Mouse (Mus musculus) adrenal gland, postnatal 14 days (tissue): ENCODE results near the gene Col2a1. TPM values are rescaled to one million over a fixed set of nuclear protein-coding genes. Genes with fewer than 3 reads are reported as not detected.
A peak's percentile ranks its signal among the peaks of the same experiment; 100 is the strongest.

Source experiments
- DNase-seq: peaks from one replicate; pipeline ENCODE4 v3.0.0; 2021; ENCODE audit warnings: mixed read lengths
- long read RNA-seq, 2 experiments: library from polyadenylated mRNA; stranded (forward); transcript quantifications; one replicate each; pipeline ENCODE4 v2.0.0; 2021
- total RNA-seq: library from RNA; stranded (reverse); gene quantifications from 2 replicates; pipeline ENCODE4 v1.2.3, GENCODE M21; 2021

Col2a1 gene
- 0.23 TPM in 1 of 2 replicates, not detected in the other for total RNA-seq
- long read RNA-seq, experiment 1, result 0 reads
- long read RNA-seq, experiment 2, result 0 reads

DNA sequence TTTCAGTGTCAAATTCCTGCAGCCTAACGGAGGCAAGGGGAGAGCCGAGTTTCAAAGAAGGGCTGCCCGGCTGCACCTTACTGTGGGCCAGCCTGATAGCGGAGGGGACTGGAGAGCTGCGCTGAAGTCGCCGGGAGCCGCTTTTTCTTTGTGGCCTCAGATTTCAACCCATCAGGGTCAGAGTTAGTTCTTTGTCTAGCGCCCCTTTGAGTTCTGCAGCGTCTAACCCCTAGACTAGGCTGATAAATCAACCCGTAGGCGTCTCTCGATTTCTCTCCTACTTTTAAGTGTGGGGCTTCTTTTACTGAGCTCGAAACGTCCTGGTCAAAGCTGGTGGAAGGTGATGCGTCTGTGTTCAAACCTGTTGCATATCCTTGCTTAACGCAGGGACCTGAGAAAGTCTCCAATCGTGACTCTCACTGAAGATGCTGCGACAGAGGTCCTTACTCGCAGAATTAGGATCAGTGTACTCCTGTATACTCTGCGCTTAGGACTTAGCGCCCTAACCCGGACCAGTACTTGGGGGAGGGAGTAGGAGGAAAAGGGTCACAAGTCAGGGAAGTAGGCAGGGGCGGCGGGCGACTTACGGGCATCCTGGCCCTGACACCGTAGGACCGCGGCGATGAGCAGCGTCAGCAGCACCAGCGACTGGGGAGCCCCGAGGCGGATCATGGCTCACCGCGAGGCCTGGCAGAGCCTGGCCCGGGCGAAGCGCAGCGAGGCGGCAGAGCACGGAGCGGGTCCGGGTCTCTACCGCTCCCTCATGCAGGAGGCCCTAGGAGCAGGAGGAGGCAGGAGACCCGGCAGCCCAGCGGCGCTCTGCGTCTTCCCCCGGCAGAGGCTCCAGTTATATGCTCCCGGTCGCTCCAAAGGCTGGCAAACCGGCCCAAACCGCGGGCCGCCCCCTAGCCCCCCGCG lies at the start of gene Col2a1:
Col2a1 (minus strand) TSS at position 874 of the 918 bp plus-strand sequence.
- peak; percentile 41 for DNase-seq

DNA sequence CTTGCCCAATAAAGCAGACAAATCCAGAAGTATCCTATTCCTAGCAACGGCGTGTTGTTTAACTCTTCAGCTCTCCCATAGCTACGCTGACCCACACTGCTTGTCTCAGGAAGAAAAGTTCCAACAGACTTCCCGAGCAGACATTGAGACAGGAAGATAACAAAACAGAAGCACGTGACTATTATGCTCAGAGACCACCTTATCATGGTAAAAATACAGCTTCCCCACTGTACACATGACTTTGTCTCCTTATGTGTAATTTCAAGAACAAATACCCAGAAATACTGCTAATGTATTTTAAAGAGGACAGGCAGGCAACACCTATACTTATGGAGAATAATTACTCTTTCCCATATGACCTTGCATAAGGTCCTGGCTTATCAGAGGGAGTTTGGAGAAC lies 47.2 kb upstream of the Col2a1 start:
- DNase-seq, result no peak

DNA sequence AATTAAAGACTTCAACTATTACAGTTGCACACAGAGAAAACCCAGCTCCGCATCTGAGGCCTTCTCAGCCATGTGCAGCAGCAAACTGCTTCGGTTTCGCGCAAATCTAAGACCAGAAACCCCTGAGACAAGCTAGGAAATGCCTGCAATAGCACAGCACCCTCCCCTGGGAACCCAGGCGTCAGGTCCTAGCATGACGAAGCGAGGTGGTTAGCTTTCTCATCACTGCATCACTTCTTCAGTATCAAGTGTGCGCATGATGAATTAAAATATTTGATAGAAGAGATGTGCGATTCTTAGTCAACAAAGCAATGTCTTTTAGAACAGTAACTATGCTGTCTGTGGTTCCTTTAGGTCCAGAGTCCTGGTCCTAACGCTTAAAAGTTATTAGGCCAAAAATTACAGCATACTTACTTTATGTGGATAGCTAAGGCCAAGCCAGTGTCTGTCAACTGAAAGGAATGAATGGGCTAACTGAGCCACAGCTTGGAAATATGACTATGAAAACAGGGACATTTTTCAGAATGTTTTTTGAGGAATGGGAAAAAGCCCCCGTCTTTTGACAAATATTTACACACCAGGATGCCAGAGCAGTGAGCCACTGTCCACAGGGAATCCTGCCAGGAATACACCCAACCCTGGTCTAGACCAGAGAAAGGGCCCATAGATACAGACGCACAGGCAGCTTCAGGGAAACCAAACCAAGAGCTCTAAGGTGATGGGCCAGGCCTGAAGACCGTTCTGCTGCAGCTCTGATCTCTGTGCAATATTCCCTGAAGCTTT lies 44.6 kb upstream of the Col2a1 start:
- DNase-seq, result no peak

DNA sequence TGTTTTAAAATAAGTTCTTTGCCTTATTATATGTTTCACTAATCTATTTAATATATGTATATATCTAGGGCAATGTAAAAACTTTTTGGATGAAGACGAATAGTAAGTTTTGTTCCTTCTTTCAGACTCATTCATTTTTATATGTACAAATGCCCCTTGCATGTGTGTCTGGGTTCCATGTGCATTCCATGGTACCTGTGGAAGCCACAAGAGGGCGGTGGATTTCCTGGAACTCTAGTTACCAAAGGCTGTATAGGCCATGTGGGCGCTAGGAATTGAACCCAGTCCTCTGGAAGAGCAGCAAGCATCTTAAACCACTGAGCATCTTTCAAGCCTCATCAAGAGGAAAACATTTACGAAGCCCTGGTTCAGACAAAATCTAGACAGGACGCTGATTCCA lies 39.9 kb upstream of the Col2a1 start:
- no peak for DNase-seq

DNA sequence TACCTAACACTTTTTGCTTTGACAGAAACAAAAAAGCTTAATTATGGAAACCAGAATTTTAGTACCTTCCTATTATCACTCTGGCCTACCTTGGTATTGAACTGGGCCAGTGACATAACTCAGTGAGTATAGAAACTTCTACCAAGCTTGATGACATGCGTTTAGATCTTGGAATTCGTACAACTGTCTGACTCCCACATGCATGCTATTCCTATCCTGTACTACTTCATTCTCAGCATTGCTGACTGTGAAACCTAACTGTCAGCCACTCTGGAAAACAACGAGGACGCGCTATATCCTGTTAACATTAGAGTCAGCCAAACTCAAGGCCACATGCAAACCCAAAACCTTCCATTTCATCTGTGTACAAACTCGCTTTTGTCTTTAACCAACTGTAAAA lies 39.5 kb upstream of the Col2a1 start:
- no peak for DNase-seq

DNA sequence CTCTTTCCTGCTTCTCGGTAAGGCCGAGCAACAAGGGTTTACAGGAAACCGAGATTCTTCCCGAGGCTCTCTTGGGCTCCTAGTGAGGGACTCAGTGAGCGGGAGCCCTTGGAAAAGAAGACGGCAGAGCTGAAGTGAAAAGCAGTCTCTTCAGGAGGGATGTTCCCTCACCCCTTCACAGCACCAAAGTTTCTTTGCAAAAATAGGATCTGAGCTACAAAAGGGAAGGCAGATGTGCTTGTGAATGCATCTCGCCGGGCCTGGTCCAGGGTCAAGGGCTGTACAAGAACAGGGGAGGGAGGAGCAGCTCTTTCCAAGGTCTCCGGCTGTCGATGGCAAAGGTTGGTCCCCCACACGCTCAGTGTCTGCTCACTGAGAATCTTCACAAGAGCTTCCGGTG lies 38.0 kb upstream of the Col2a1 start:
- no peak for DNase-seq

DNA sequence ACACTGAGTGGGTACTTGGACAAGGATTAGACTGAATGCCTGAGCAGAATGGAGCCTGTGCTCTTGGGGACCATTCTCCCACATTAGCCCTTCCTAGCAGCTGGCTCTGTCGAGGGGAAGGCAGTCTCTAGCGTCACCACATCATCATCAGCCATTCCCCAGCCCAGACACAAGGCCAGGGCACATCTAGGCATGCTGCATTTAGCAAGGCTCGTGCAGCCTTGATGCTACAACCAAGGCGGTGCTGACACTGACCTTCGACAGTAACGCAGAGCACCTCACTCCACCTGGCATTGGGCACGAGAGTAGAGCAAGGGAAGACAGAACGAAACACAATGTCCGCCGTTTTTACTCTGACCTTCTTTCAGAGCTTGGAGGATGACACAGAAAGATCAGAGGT lies 35.2 kb upstream of the Col2a1 start:
- DNase-seq, result peak; percentile 34

DNA sequence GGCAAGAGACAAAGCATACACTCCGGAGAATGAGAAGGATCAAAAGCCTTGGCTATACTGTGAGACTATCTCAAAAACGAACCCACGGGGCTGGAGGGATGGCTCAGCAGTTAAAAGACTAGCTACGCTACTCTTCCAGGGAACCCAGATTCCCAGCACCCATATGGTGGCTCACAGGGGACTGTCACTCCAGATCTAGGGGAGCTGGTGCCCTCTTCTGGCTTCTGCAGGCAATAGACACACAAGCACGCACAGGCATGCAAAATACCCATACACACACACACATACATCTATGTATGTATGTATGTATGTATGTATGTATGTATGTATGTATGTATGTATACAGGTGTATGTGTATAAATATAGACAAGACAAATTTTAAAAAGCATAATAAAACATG lies 32.1 kb upstream of the Col2a1 start:
- peak; percentile 1 for DNase-seq

DNA sequence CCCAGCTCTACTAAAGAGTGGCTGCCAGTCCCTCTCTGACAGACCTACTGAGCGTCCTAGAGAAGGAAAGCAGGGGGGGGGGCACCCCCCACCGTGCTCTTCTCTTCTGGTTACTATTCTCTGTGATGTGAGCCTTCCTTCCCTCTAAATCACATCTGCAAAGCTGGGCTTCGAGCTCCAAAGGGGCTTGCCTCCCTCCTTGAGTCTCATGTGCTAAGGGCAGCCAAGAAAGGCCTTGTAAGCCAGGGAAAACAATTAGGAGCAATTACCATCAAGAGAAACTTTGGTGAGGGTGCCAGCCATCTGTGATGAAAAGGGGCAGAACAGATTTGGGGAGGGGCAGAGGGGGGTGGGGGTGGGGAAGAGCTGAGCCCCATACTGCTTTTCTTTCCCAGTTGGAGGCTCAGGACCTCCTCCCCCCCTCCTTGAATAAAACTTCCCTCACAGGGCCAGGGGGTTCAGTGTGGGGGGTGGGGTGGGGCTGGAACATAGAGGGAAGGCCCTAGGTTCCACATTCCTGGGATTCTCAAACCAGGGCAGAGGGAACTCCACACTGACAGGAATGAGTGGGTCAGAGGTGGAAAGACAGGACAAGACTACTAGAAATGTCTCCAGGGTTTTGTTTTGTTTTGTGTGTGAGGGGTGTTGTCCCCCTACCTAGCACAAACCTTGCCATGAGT lies 30.7 kb upstream of the Col2a1 start:
- peak; percentile 1 for DNase-seq

DNA sequence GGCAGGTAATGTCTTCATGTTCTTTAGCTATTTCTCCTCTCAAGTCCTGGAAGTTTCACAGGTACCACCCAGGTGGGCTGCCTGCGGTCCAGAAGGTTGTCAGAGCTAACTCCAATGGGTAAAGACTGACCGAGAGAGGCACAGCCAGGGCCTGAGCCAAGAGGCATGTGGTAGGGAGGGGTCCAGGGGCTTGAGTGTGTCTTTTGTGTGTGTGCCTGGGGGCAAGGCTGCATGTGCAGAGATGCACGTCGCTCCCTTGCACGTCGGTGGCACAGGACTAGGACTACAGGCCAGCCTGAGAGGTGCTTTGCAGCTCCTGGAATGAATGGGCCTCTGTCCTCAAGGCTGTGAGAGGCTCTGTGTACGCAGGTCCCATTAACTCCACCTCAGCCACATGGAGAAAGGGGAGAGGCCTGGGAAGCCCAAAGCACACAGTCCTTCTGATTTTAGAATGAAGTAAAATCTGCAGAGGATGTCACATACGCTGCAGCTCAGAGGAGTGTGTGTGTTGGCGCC lies 28.8 kb upstream of the Col2a1 start:
- DNase-seq, result no peak

DNA sequence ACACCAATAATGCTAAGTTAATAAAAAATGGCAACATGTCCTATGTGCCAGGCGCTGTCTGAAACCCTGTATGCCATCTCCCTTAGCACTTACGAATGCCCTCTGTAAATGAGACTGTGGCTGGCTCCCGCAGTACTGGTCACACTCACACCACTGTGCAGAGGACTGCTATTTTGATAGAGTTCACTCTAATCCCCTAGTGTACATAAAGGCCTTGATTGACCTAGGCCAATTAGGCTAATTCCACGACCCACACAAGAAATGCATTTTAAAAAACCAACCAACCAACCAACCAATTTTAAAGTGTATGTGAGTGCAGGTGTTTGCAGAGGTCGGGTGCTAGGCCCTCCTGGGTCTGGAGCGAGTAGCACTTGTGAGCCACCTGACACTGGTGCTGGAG lies 25.3 kb upstream of the Col2a1 start:
- no peak for DNase-seq

DNA sequence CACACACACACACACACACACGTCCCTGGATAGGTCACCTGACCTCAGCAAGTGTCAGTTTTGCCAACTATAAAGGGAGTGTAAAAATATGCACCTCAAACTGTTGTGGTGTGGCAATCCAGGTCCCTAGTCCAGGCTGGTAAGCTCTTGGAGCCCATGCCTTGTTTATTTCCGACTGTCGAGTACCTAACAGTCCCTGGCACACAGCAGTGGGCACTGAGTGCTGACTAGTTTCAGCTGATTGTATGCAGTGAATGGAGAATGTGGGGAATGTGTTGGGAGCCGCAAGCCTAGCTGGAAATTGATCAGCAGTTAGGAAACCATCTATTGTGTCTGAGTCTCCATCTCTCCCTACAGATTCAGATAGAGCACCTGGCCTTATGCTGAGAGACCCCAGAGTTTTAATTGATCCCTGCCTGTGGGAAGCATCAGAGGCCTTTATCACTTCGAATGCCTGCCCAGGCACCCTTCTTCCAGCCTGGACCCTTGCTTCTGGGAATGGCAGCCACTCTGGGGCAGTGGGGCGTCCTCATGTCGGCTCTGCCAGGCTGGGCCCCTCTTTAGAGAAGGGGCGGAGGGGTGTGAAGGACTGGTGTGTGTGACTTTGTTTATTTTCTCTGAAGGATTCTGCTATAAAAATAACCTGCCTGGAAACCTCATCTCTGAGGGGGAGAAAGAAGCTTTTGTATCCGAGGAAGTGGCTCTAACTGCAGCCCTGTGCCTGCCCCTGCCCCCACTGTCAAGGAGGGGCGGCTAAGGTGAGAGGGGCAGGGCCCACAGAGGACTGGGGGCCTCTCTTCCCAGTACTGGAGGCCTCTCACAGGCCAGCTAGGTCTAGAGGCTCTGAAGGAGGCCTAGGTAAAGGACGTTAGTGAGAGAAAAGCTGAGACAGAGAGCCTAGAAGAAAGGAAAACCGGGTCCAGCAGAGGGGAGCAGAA lies 22.7 kb upstream of the Col2a1 start:
- DNase-seq, result no peak

DNA sequence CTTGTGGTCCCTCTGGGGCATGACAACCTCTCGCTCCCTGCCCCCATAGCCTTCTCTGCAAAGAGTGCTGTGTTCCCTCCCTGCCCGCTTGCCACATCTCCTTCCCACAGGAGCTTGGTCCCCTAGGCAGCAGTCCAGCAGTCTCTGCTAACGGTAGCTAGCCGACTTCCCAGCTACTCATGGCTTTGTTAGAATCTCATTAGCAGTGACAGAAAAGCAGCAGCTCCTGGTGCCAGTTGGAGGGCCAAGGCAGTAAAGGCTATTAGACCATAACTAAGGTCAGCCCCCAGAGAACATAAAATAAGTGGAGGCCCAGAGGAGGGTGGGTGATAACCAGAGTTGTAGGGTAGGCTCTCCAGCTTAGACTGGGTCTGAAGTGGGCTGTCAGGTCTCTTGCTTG lies 21.1 kb upstream of the Col2a1 start:
- peak; percentile 63 for DNase-seq

DNA sequence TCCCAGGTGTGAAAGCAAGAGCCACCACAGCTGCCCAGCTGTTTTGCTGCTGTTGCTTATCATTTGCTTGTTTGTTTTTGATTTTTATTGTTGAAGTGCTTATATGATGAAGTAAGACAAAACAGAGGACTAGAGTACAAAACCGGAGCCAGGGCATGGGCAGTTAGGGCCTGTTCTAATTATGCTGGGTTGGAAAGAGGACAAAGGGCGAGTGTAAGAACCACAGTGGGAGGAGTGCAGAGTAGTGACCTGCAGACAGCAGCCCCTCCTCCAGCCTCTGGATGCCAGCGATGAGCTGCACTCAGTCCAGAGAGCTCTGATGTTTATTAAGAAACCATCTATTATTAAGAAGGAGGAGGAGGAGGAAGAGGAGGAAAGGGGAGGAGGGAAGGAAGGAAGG lies 18.6 kb upstream of the Col2a1 start:
- DNase-seq, result no peak

DNA sequence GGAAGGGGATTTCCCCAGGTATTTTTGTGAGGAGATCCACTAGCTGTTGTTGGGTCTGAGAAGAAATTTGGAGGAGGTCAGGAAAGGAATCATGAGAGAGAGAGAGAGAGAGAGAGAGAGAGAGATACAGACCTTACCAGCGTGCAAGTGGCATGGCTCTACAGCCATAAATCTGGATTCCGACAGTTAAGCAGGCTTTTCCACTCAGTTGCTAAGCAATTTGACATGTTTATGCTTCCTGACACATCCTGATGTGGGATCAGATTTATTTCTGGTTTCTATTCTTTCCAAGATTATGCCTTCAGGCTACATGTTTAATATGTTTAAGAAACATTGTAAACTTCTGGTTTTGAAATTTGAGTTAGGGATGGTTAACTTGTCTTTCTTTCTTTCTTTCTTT lies 17.4 kb upstream of the Col2a1 start:
- no peak for DNase-seq

DNA sequence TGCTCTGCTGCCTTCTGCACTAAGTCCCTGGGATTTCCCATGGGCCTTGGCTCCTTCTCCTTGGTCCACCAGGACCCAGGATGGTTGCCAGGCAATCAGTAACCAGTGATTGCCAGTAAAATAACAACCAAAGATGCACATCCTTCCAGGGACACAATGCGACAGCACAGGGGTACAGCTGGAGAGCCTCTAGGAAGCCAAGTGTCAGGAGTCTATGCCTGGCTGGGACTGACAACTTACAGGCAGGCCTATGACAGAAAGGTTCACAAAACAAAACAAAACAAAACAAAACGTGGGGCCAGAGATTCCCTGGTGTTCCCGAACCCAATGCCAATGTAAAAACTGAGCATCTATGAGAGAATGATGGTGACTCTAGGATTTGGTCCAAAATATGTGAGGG lies 14.6 kb upstream of the Col2a1 start:
- DNase-seq, result no peak

DNA sequence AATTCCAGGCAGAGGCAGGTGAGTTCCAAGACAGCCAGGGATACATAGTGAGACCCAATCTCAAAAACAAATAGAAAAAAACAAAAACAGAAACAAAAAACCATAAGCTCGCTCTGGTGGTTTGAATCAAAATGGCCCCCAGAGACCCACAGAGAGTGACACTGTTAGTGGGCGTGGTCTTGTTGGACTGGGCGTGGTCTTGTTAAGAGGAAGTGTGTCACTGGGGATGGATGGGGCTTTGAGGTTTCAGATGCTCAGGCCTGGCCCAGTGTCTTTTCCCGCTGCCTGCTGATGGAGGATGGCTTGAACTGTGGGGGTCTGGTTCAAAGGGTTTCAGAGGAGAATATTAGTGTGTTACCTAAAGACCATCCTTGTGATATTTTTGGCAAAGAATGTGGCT lies 13.4 kb upstream of the Col2a1 start:
- no peak for DNase-seq

DNA sequence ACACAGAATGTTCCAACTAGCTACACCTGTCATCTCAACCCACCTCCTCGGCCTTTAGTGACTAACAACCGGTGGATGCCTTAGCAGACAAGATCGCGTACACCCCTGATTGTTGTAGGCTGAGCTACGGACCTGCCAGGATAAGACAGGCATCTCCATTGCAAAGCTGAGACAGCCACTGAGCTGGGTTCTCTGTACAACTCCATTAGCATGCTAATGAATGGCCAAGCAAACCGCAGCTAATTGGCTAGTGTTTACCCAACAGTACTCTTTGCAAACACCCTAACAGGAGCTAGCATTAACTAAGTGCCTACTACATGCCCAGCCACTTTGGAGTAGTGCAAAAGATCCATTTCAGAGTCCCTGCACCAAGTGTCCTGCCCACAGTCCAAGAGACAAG lies 8.3 kb upstream of the Col2a1 start:
- no peak for DNase-seq

DNA sequence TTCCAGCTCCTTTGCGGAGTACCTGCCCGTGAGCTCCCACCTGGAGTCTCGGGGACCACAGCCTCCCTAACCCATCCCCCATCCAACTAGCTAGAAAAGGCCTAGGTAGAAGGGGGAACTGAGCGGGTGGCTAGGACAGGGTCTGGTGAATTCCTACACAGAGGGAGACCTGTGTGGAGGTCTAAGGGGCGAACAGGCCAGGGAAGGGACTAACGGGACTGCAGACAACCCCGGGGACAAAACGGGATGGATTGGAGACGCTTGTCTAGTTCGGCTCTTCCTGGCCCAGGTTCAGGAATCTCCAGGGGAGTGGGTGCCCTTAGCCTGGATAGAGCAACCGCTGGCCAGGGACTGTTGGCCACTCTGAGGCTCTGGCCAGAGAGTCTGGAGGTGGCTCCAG lies 686 bp upstream of the Col2a1 start:
- DNase-seq, result no peak

DNA sequence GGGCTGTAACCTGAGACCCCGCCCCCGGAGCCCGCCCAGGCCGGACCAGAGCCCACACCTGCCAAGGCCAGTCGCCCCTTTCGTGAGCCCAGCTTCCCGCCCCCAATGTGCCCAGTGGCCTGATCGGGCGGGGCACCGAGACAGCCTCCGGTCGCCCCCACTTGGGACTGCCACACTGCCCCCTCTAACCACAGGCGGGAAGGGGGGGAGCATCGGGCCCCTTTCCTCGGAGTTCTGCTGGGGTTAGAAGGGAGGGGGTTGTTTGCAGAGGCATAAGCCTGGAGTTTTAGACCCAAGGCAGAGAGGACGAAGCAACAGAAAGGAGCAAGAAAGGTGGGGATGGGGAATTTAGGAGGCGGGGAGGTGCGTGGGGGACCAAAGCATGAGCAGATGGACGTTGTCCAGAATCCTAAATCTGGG lies 255 bp upstream of the Col2a1 start:
- no peak for DNase-seq
